Mouse (Mus musculus) limb, embryonic 12.5 days (tissue): ENCODE measurements around the gene Sdr39u1. TPM values are rescaled to one million over a fixed set of nuclear protein-coding genes. Genes with fewer than 3 reads are reported as not detected.

ENCODE experiments used
- ATAC-seq: fragments of 200-750 bp; cut with Nextera tagmentation; 2 replicates; pipeline ENCODE4 v1.8.0; 2017; ENCODE audit warnings: low read depth, moderate TSS enrichment; ENCODE audit not compliant: insufficient number of reproducible peaks, insufficient read depth, low FRiP score, low TSS enrichment
- H3K27ac ChIP-seq: fragments of 300-500 bp; sonication (generic); 2 replicates; pipeline ENCODE4 v1.5.1; 2016; ENCODE audit warnings: mild to moderate bottlenecking, moderate library complexity
- H3K27me3 ChIP-seq: fragments of 300-500 bp; sonication (generic); 2 replicates; pipeline ENCODE4 v1.6.1; 2016; ENCODE audit warnings: mild to moderate bottlenecking, moderate library complexity
- H3K36me3 ChIP-seq: fragments of 300-500 bp; sonication (generic); 2 replicates; pipeline ENCODE4 v1.6.1; 2016; ENCODE audit warnings: mild to moderate bottlenecking, moderate library complexity
- H3K4me1 ChIP-seq: fragments of 300-500 bp; sonication (generic); replicated peaks from 2 replicates; pipeline ENCODE4 v1.6.1; 2016
- H3K4me2 ChIP-seq: fragments of 300-500 bp; sonication (generic); 2 replicates; pipeline ENCODE4 v1.6.1; 2016; ENCODE audit warnings: mild to moderate bottlenecking, moderate library complexity
- H3K4me3 ChIP-seq: fragments of 300-500 bp; sonication (generic); replicated peaks from 2 replicates; pipeline ENCODE4 v1.5.1; 2016; ENCODE audit warnings: mild to moderate bottlenecking
- H3K9ac ChIP-seq: fragments of 300-500 bp; sonication (generic); replicated peaks from 2 replicates; pipeline ENCODE4 v1.6.1; 2016; ENCODE audit warnings: mild to moderate bottlenecking, moderate library complexity
- H3K9me3 ChIP-seq: fragments of 300-500 bp; sonication (generic); 2 replicates; pipeline ENCODE4 v1.6.1; 2016; ENCODE audit warnings: mild to moderate bottlenecking, moderate library complexity
- WGBS: fragments of 180-500 bp; shearing (Covaris S2); methylation state at CpG from one replicate; pipeline ENCODE4 v1.1.7; 2016; 5-methylcytosine and 5-hydroxymethylcytosine counted together
- polyA plus RNA-seq: library from polyadenylated mRNA; unstranded; fragments of >200 nt; fragmentation: Nextera tagmentation; extraction: Ambion mirVana; gene quantifications from 2 replicates; pipeline ENCODE4 v1.2.1, GENCODE M21; 2016

The Sdr39u1 gene
- polyA plus RNA-seq, 1 experiment from 2014 or later: 81.7 TPM

GRCm38 (mm10) chr14:55884166-55884565 lies 15.9 kb downstream of the Sdr39u1 start, which contains the start of gene Cbln3:
TSS of gene Cbln3 (minus strand) at chr14:55884392.
- peak within 1 kb of the TSS; percentile 82 for H3K4me3 ChIP-seq
- H3K4me1 ChIP-seq: peaks cover 29% of the 10 kb centered on the region
- H3K4me2 ChIP-seq: peak within 1 kb of the TSS; percentile 88
- peak within 1 kb of the TSS; percentile 95 for H3K27ac ChIP-seq
- no peaks in the 10 kb centered on the region for H3K27me3 ChIP-seq
- peaks cover 32% of the 10 kb centered on the region for H3K36me3 ChIP-seq
- peak; percentile 23; the same call in 1 of the 2 replicates for ATAC-seq
- H3K9me3 ChIP-seq: no peaks in the 10 kb centered on the region
- H3K9ac ChIP-seq: peak within 1 kb of the TSS; percentile 89
- 42% methylated on average over 4 of the region's 4 CpGs for WGBS

GRCm38 (mm10) chr14:55883663-55884062 lies 16.4 kb downstream of the Sdr39u1 start:
- peaks cover 27% of the 10 kb centered on the region for H3K36me3 ChIP-seq
- H3K27ac ChIP-seq: peak overlapping the region; percentile 95
- ATAC-seq: no peak
- peaks cover 30% of the 10 kb centered on the region for H3K4me1 ChIP-seq
- peak overlapping the region; percentile 82; the same call in 1 of the 2 replicates for H3K4me3 ChIP-seq
- H3K9me3 ChIP-seq: no peaks in the 10 kb centered on the region
- H3K4me2 ChIP-seq: no peak overlapping the region
- WGBS: 92% methylated on average over 12 of the region's 12 CpGs
- no peak overlapping the region for H3K9ac ChIP-seq
- no peaks in the 10 kb centered on the region for H3K27me3 ChIP-seq

GRCm38 (mm10) chr14:55883149-55883661 lies 16.9 kb downstream of the Sdr39u1 start:
- peaks cover 35% of the 10 kb centered on the region for H3K4me1 ChIP-seq
- H3K36me3 ChIP-seq: peaks cover 22% of the 10 kb centered on the region
- no peak overlapping the region for H3K27ac ChIP-seq
- H3K4me2 ChIP-seq: no peak overlapping the region
- 92% methylated on average over 13 of the region's 13 CpGs for WGBS
- no peaks in the 10 kb centered on the region for H3K9me3 ChIP-seq
- H3K9ac ChIP-seq: no peak overlapping the region
- no peaks in the 10 kb centered on the region for H3K27me3 ChIP-seq
- H3K4me3 ChIP-seq: no peak overlapping the region
- no peak for ATAC-seq

GRCm38 (mm10) chr14:55882171-55882641 lies 17.9 kb downstream of the Sdr39u1 start:
- Histone ChIP-seq H3K27me3 (no peaks in the 10 kb centered on the region), H3K4me2 (no peak overlapping the region), H3K36me3 (peaks cover 12% of the 10 kb centered on the region), H3K4me1 (peaks cover 44% of the 10 kb centered on the region), H3K9ac (no peak overlapping the region), H3K27ac (no peak overlapping the region), H3K4me3 (no peak overlapping the region), H3K9me3 (no peaks in the 10 kb centered on the region)
- WGBS: 58% methylated on average over 6 of the region's 6 CpGs
- ATAC-seq: no peak

- no peak overlapping the region for H3K4me3 ChIP-seq
- no peaks in the 10 kb centered on the region for H3K27me3 ChIP-seq
- H3K4me1 ChIP-seq: peaks cover 39% of the 10 kb centered on the region
- H3K36me3 ChIP-seq: no peaks in the 10 kb centered on the region
- no peaks in the 10 kb centered on the region for H3K9me3 ChIP-seq
- no peak overlapping the region for H3K9ac ChIP-seq
- H3K4me2 ChIP-seq: no peak overlapping the region
- no peak overlapping the region for H3K27ac ChIP-seq
- WGBS: 78% methylated on average over 8 of the region's 8 CpGs
- no peak for ATAC-seq
Measured at GRCm38 (mm10) chr14:55880982-55881381, 19.1 kb downstream of the Sdr39u1 start.

GRCm38 (mm10) chr14:55879623-55880022 lies 20.5 kb downstream of the Sdr39u1 start:
- ATAC-seq: no peak
- no peak overlapping the region for H3K27ac ChIP-seq
- WGBS: 47% methylated on average over 1 of the region's 1 CpGs
- H3K4me1 ChIP-seq: peaks cover 32% of the 10 kb centered on the region
- no peak overlapping the region for H3K4me2 ChIP-seq
- no peak overlapping the region for H3K4me3 ChIP-seq
- no peak overlapping the region for H3K9ac ChIP-seq
- no peaks in the 10 kb centered on the region for H3K27me3 ChIP-seq
- H3K36me3 ChIP-seq: no peaks in the 10 kb centered on the region
- no peaks in the 10 kb centered on the region for H3K9me3 ChIP-seq

- Histone ChIP-seq H3K4me1 (peaks cover 34% of the 10 kb centered on the region), H3K4me3 (no peak overlapping the region), H3K4me2 (peak overlapping the region; percentile 52), H3K27ac (peak overlapping the region; percentile 56; the same call in 1 of the 2 replicates), H3K9ac (no peak overlapping the region), H3K9me3 (no peaks in the 10 kb centered on the region), H3K27me3 (no peaks in the 10 kb centered on the region), H3K36me3 (peaks cover 1% of the 10 kb centered on the region; the same call in 1 of the 2 replicates)
- WGBS: 16% methylated on average over 7 of the region's 7 CpGs
- ATAC-seq: no peak
Measured at GRCm38 (mm10) chr14:55878316-55878940, 21.7 kb downstream of the Sdr39u1 start.

GRCm38 (mm10) chr14:55877469-55878315 lies 22.4 kb downstream of the Sdr39u1 start:
- no peaks in the 10 kb centered on the region for H3K27me3 ChIP-seq
- no peak for ATAC-seq
- H3K9ac ChIP-seq: 0 out of 2 replicates have a peak overlapping the region, but pooled peaks have one; percentile 27
- peak overlapping the region; percentile 16 for H3K4me3 ChIP-seq
- no peaks in the 10 kb centered on the region for H3K9me3 ChIP-seq
- peaks cover 8% of the 10 kb centered on the region for H3K36me3 ChIP-seq
- H3K4me2 ChIP-seq: peak overlapping the region; percentile 52
- peak overlapping the region; percentile 84 for H3K27ac ChIP-seq
- peaks cover 40% of the 10 kb centered on the region for H3K4me1 ChIP-seq
- 4% methylated on average over 14 of the region's 14 CpGs for WGBS

GRCm38 (mm10) chr14:55873714-55874683 lies 26.1 kb downstream of the Sdr39u1 start:
- WGBS: 15% methylated on average over 30 of the region's 30 CpGs
- H3K4me2 ChIP-seq: peak overlapping the region; percentile 37
- no peaks in the 10 kb centered on the region for H3K9me3 ChIP-seq
- H3K27ac ChIP-seq: peak overlapping the region; percentile 56
- H3K4me1 ChIP-seq: peaks cover 36% of the 10 kb centered on the region
- peaks cover 45% of the 10 kb centered on the region for H3K36me3 ChIP-seq
- H3K4me3 ChIP-seq: 0 out of 2 replicates have a peak overlapping the region, but pooled peaks have one; percentile 4
- H3K9ac ChIP-seq: 0 out of 2 replicates have a peak overlapping the region, but pooled peaks have one; percentile 18
- H3K27me3 ChIP-seq: no peaks in the 10 kb centered on the region
- ATAC-seq: no peak; the same call in 1 of the 2 replicates

- H3K27ac ChIP-seq: peak overlapping the region; percentile 56; the same call in 1 of the 2 replicates
- no peak; the same call in 1 of the 2 replicates for ATAC-seq
- 0 out of 2 replicates have a peak overlapping the region, but pooled peaks have one; percentile 18 for H3K9ac ChIP-seq
- peaks cover 53% of the 10 kb centered on the region for H3K36me3 ChIP-seq
- WGBS: 84% methylated on average over 8 of the region's 8 CpGs
- no peak overlapping the region for H3K4me3 ChIP-seq
- peak overlapping the region; percentile 37 for H3K4me2 ChIP-seq
- H3K4me1 ChIP-seq: peaks cover 31% of the 10 kb centered on the region
- H3K27me3 ChIP-seq: no peaks in the 10 kb centered on the region
- no peaks in the 10 kb centered on the region for H3K9me3 ChIP-seq
Measured at GRCm38 (mm10) chr14:55873242-55873713, 26.8 kb downstream of the Sdr39u1 start.
